9 mouse cellular contexts compared by ENCODE assay signal in genomic region chr17:35665957-35666515, GRCm38 (mm10). TPM values are rescaled to one million over a fixed set of nuclear protein-coding genes. Genes with fewer than 3 reads are reported as not detected.
DNase-seq lines count a peak whose midpoint lies in the region; ATAC-seq and TF ChIP-seq lines count a peak whose summit lies in the region.
"Had no signal": no experiment of that assay in that cellular context is flagged by ENCODE, and none has a peak within 500 bp of the region (broad histone marks: within the 10 kb centered on the region; RNA-seq: fewer than 3 reads in every experiment).

No protein-coding gene starts in this region.

- H3K9me3 ChIP-seq in neural tube, embryonic 12.5 days, result no peaks in the 10 kb centered on the region
- no peaks in the 10 kb centered on the region for H3K9me3 ChIP-seq in forebrain, postnatal 0 days (ENCODE audit: low read length)
- H3K9me3 ChIP-seq in limb, embryonic 12.5 days, result no peaks in the 10 kb centered on the region
- no peaks in the 10 kb centered on the region for H3K9me3 ChIP-seq in neural tube, embryonic 15.5 days (replicated peaks)
- H3K9me3 ChIP-seq: liver, embryonic 15.5 days had no signal

- H3K4me3 ChIP-seq in neural tube, embryonic 12.5 days, result no peak overlapping the region
- no peak overlapping the region for H3K4me3 ChIP-seq in forebrain, postnatal 0 days (ENCODE audit: low read depth, low read length)
- 0 out of 2 replicates have a peak overlapping the region, but pooled peaks have one; percentile 75 for H3K4me3 ChIP-seq in limb, embryonic 12.5 days (replicated peaks)
- H3K4me3 ChIP-seq in neural tube, embryonic 15.5 days (replicated peaks), result no peak overlapping the region

- H3K27me3 ChIP-seq in neural tube, embryonic 12.5 days (replicated peaks), result no peaks in the 10 kb centered on the region
- no peaks in the 10 kb centered on the region for H3K27me3 ChIP-seq in forebrain, postnatal 0 days (ENCODE audit: insufficient read depth, low read length)
- no peaks in the 10 kb centered on the region for H3K27me3 ChIP-seq in limb, embryonic 12.5 days
- H3K27me3 ChIP-seq in neural tube, embryonic 15.5 days (replicated peaks), result no peaks in the 10 kb centered on the region
- H3K27me3 ChIP-seq: liver, embryonic 15.5 days had no signal

- H3K9ac ChIP-seq in neural tube, embryonic 12.5 days, result 0 out of 2 replicates have a peak overlapping the region, but pooled peaks have one; percentile 73
- no peak overlapping the region for H3K9ac ChIP-seq in forebrain, postnatal 0 days
- H3K9ac ChIP-seq in limb, embryonic 12.5 days (replicated peaks), result no peak overlapping the region
- no peak overlapping the region; the same call in 1 of the 2 replicates for H3K9ac ChIP-seq in neural tube, embryonic 15.5 days (replicated peaks)

- DNase-seq in adrenal gland, adult 2 months, result peak; percentile 26
- DNase-seq in adrenal gland, adult 8-10 months, result no peak
- no peak for DNase-seq in neural tube, embryonic 10.5 days (ENCODE audit: extremely low spot score, low spot score)
- DNase-seq in forebrain, postnatal 0 days, result no peak
- DNase-seq in cerebellum, adult 11 months, result no peak

- H3K4me1 ChIP-seq in neural tube, embryonic 12.5 days, result peaks cover 20% of the 10 kb centered on the region
- no peaks in the 10 kb centered on the region for H3K4me1 ChIP-seq in forebrain, postnatal 0 days (ENCODE audit: insufficient read depth)
- H3K4me1 ChIP-seq in limb, embryonic 12.5 days (replicated peaks), result peaks cover 18% of the 10 kb centered on the region
- H3K4me1 ChIP-seq in neural tube, embryonic 15.5 days, result peaks cover 21% of the 10 kb centered on the region

- WGBS in neural tube, embryonic 12.5 days, result 83% methylated on average over 17 of the region's 17 CpGs
- WGBS in forebrain, postnatal 0 days, result 83% methylated on average over 17 of the region's 17 CpGs
- 80% methylated on average over 17 of the region's 17 CpGs for WGBS in limb, embryonic 12.5 days
- 85% methylated on average over 17 of the region's 17 CpGs for WGBS in neural tube, embryonic 15.5 days

- H3K4me2 ChIP-seq in neural tube, embryonic 12.5 days (replicated peaks), result peak overlapping the region; percentile 89; the same call in 1 of the 2 replicates
- H3K4me2 ChIP-seq in forebrain, postnatal 0 days (ENCODE audit: low read depth), result no peak overlapping the region
- H3K4me2 ChIP-seq in limb, embryonic 12.5 days, result peak overlapping the region; percentile 91
- peak overlapping the region; percentile 94 for H3K4me2 ChIP-seq in neural tube, embryonic 15.5 days

- H3K27ac ChIP-seq in neural tube, embryonic 12.5 days, result no peak overlapping the region
- H3K27ac ChIP-seq in forebrain, postnatal 0 days (ENCODE audit: low read depth, low read length), result no peak overlapping the region
- H3K27ac ChIP-seq in limb, embryonic 12.5 days, result no peak overlapping the region
- no peak overlapping the region for H3K27ac ChIP-seq in neural tube, embryonic 15.5 days (replicated peaks)

- peaks cover 37% of the 10 kb centered on the region for H3K36me3 ChIP-seq in neural tube, embryonic 12.5 days
- peaks cover 33% of the 10 kb centered on the region for H3K36me3 ChIP-seq in forebrain, postnatal 0 days (ENCODE audit: insufficient read depth)
- peaks cover 57% of the 10 kb centered on the region for H3K36me3 ChIP-seq in limb, embryonic 12.5 days
- H3K36me3 ChIP-seq in neural tube, embryonic 15.5 days, result peaks cover 19% of the 10 kb centered on the region

- TF ChIP-seq CTCF in forebrain, postnatal 0 days (IDR thresholded peaks at IDR 0.05; ENCODE audit: low read depth), result peak; percentile 41

- no peak for ATAC-seq in neural tube, embryonic 12.5 days (ENCODE audit: low FRiP score, low read depth)
- ATAC-seq in forebrain, postnatal 0 days, result no peak
- no peak for ATAC-seq in limb, embryonic 12.5 days (ENCODE audit: insufficient number of reproducible peaks, insufficient read depth, low FRiP score, low TSS enrichment, low read depth)
- no peak for ATAC-seq in neural tube, embryonic 15.5 days (ENCODE audit: low FRiP score)

RNA-seq across cellular contexts. Expression of gene Vars2, which starts 1.4 kb away (rescaled TPM):
- total RNA-seq in adrenal gland, adult 2 months (2021), result 10 to 100 TPM; 36.4 to 38.6 TPM
- 75.5 and 77.3 TPM in 2 replicates for polyA plus RNA-seq in adrenal gland, adult 2 months (2012; rRNA removed)
- total RNA-seq in adrenal gland, adult 8-10 months (2022), result 10 to 100 TPM; 30.9 to 60.3 (median 45.3) TPM
- 14.9 and 15.2 TPM in 2 replicates for polyA plus RNA-seq in neural tube, embryonic 12.5 days (2016; fragmentation: Nextera tagmentation; extraction: Ambion mirVana)
- 29.5 and 42.0 TPM in 2 replicates for total RNA-seq in forebrain, postnatal 0 days (2014; rRNA removed)
- 8.5 and 10.4 TPM in 2 replicates for polyA plus RNA-seq in forebrain, postnatal 0 days (2015; fragmentation: Nextera tagmentation; extraction: Ambion mirVana)
- 20.0 and 23.4 TPM in 2 replicates for polyA plus RNA-seq in limb, embryonic 12.5 days (2016; fragmentation: Nextera tagmentation; extraction: Ambion mirVana)
- 12.8 and 17.9 TPM in 2 replicates for polyA plus RNA-seq in neural tube, embryonic 15.5 days (2015; fragmentation: Nextera tagmentation; extraction: Ambion mirVana)

RNA-seq across cellular contexts. Expression of gene Gtf2h4, which starts 7.5 kb away (rescaled TPM):
- total RNA-seq in adrenal gland, adult 2 months (2021), result 10 to 100 TPM; 18.6 to 25.3 TPM
- polyA plus RNA-seq in adrenal gland, adult 2 months (2012; rRNA removed), result 22.5 and 23.4 TPM in 2 replicates
- total RNA-seq in adrenal gland, adult 8-10 months (2022), result 10 to 100 TPM; 23.5 to 30.6 (median 24.6) TPM
- polyA plus RNA-seq in neural tube, embryonic 12.5 days (2016; fragmentation: Nextera tagmentation; extraction: Ambion mirVana), result 35.8 and 36.9 TPM in 2 replicates
- 21.2 and 30.9 TPM in 2 replicates for total RNA-seq in forebrain, postnatal 0 days (2014; rRNA removed)
- 20.9 and 22.1 TPM in 2 replicates for polyA plus RNA-seq in forebrain, postnatal 0 days (2015; fragmentation: Nextera tagmentation; extraction: Ambion mirVana)
- 53.6 and 58.2 TPM in 2 replicates for polyA plus RNA-seq in limb, embryonic 12.5 days (2016; fragmentation: Nextera tagmentation; extraction: Ambion mirVana)
- polyA plus RNA-seq in neural tube, embryonic 15.5 days (2015; fragmentation: Nextera tagmentation; extraction: Ambion mirVana), result 24.1 and 30.7 TPM in 2 replicates

RNA-seq across cellular contexts. Expression of gene Mucl3, which starts 22.5 kb away (rescaled TPM):
- not detected for total RNA-seq in adrenal gland, adult 2 months (2021)
- 0.18 TPM in 1 of 2 replicates, not detected in the other for polyA plus RNA-seq in adrenal gland, adult 2 months (2012; rRNA removed)
- total RNA-seq in adrenal gland, adult 8-10 months (2022), result not detected
- 0.10 TPM in 1 of 2 replicates, not detected in the other for polyA plus RNA-seq in neural tube, embryonic 12.5 days (2016; fragmentation: Nextera tagmentation; extraction: Ambion mirVana)
- total RNA-seq in forebrain, postnatal 0 days (2014; rRNA removed), result 0.15 TPM in 1 of 2 replicates, not detected in the other
- not detected in 2 replicates for polyA plus RNA-seq in forebrain, postnatal 0 days (2015; fragmentation: Nextera tagmentation; extraction: Ambion mirVana)
- polyA plus RNA-seq in limb, embryonic 12.5 days (2016; fragmentation: Nextera tagmentation; extraction: Ambion mirVana), result 0.08 and 0.10 TPM in 2 replicates
- polyA plus RNA-seq in neural tube, embryonic 15.5 days (2015; fragmentation: Nextera tagmentation; extraction: Ambion mirVana), result 0.22 TPM in 1 of 2 replicates, not detected in the other

RNA-seq across cellular contexts. Expression of gene Ddr1, which starts 38.4 kb away (rescaled TPM):
- 10 to 100 TPM; 30.0 to 58.8 TPM for total RNA-seq in adrenal gland, adult 2 months (2021)
- polyA plus RNA-seq in adrenal gland, adult 2 months (2012; rRNA removed), result 58.0 and 61.6 TPM in 2 replicates
- 10 to 100 TPM; 40.1 to 81.5 (median 56.4) TPM for total RNA-seq in adrenal gland, adult 8-10 months (2022)
- polyA plus RNA-seq in neural tube, embryonic 12.5 days (2016; fragmentation: Nextera tagmentation; extraction: Ambion mirVana), result 170 and 172 TPM in 2 replicates
- 53.0 and 59.8 TPM in 2 replicates for total RNA-seq in forebrain, postnatal 0 days (2014; rRNA removed)
- 37.3 and 51.2 TPM in 2 replicates for polyA plus RNA-seq in forebrain, postnatal 0 days (2015; fragmentation: Nextera tagmentation; extraction: Ambion mirVana)
- 38.4 and 40.6 TPM in 2 replicates for polyA plus RNA-seq in limb, embryonic 12.5 days (2016; fragmentation: Nextera tagmentation; extraction: Ambion mirVana)
- polyA plus RNA-seq in neural tube, embryonic 15.5 days (2015; fragmentation: Nextera tagmentation; extraction: Ambion mirVana), result 73.8 and 76.4 TPM in 2 replicates

RNA-seq across cellular contexts. Expression of gene Gm9573, which starts 39.6 kb away (rescaled TPM):
- total RNA-seq in adrenal gland, adult 2 months (2021), result not detected
- polyA plus RNA-seq in adrenal gland, adult 2 months (2012; rRNA removed), result not detected in 2 replicates
- not detected for total RNA-seq in adrenal gland, adult 8-10 months (2022)
- not detected in 2 replicates for polyA plus RNA-seq in neural tube, embryonic 12.5 days (2016; fragmentation: Nextera tagmentation; extraction: Ambion mirVana)
- not detected in 2 replicates for total RNA-seq in forebrain, postnatal 0 days (2014; rRNA removed)
- polyA plus RNA-seq in forebrain, postnatal 0 days (2015; fragmentation: Nextera tagmentation; extraction: Ambion mirVana), result not detected in 2 replicates
- polyA plus RNA-seq in limb, embryonic 12.5 days (2016; fragmentation: Nextera tagmentation; extraction: Ambion mirVana), result not detected in 2 replicates
- polyA plus RNA-seq in neural tube, embryonic 15.5 days (2015; fragmentation: Nextera tagmentation; extraction: Ambion mirVana), result not detected in 2 replicates
- polyA plus RNA-seq: liver, embryonic 15.5 days had no signal
